Mouse (Mus musculus): Measurements from ENCODE around the gene Col16a1. TPM values are rescaled to one million over a fixed set of nuclear protein-coding genes. Genes with fewer than 3 reads are reported as not detected.

The Col16a1 gene
- total and polyA plus RNA-seq, 2 experiments from 2014 or later = 13.8 to 43.9 TPM

- Histone ChIP-seq H3K9me3 (ENCODE audit: low read length) (no peaks in the 10 kb centered on the region), H3K4me2 (ENCODE audit: low read depth, low read length, poor library complexity, severe bottlenecking) (no peak overlapping the region), H3K36me3 (ENCODE audit: insufficient read depth, low read length) (no peaks in the 10 kb centered on the region), H3K27ac (ENCODE audit: low read depth, low read length) (peak overlapping the region; percentile 64; the same call in 1 of the 2 replicates), H3K27me3 (ENCODE audit: insufficient read depth, low read length) (no peaks in the 10 kb centered on the region), H3K4me3 (ENCODE audit: low read depth, low read length) (no peak overlapping the region), H3K9ac (replicated peaks; ENCODE audit: low read length, poor library complexity, severe bottlenecking) (no peak overlapping the region), H3K4me1 (ENCODE audit: insufficient read depth, low read length) (peaks cover 16% of the 10 kb centered on the region; the same call in 1 of the 2 replicates)
- peak; percentile 43 for DNase-seq (ENCODE audit: low spot score)
- WGBS = 44% methylated on average over 3 of the region's 3 CpGs
- TF ChIP-seq CTCF (IDR thresholded peaks at IDR 0.05) = no peak
- no peak for ATAC-seq (ENCODE audit: low FRiP score)
These were observed 8.8 kb downstream of the Col16a1 start for GRCm38 (mm10) chr4:130056471-130056870.

- Histone ChIP-seq H3K9ac (replicated peaks; ENCODE audit: low read length, poor library complexity, severe bottlenecking) (no peak overlapping the region), H3K4me3 (ENCODE audit: low read depth, low read length) (no peak overlapping the region), H3K9me3 (ENCODE audit: low read length) (no peaks in the 10 kb centered on the region), H3K4me1 (ENCODE audit: insufficient read depth, low read length) (peaks cover 16% of the 10 kb centered on the region; the same call in 1 of the 2 replicates), H3K27ac (ENCODE audit: low read depth, low read length) (no peak overlapping the region), H3K27me3 (ENCODE audit: insufficient read depth, low read length) (no peaks in the 10 kb centered on the region), H3K36me3 (ENCODE audit: insufficient read depth, low read length) (no peaks in the 10 kb centered on the region), H3K4me2 (ENCODE audit: low read depth, low read length, poor library complexity, severe bottlenecking) (no peak overlapping the region)
- ATAC-seq (ENCODE audit: low FRiP score) (no peak), DNase-seq (ENCODE audit: low spot score) (peak; percentile 45)
- TF ChIP-seq CTCF (IDR thresholded peaks at IDR 0.05) = no peak
These were observed 13.3 kb downstream of the Col16a1 start for GRCm38 (mm10) chr4:130060937-130061336.

GRCm38 (mm10) chr4:130063191-130063590, 15.6 kb downstream of the Col16a1 start:
- H3K36me3 ChIP-seq (ENCODE audit: insufficient read depth, low read length) = no peaks in the 10 kb centered on the region
- no peak overlapping the region for H3K4me3 ChIP-seq (ENCODE audit: low read depth, low read length)
- ATAC-seq (ENCODE audit: low FRiP score) = no peak
- 0 out of 2 replicates have a peak, but pooled peaks cover 6% of the 10 kb centered on the region for H3K4me1 ChIP-seq (ENCODE audit: insufficient read depth, low read length)
- no peak overlapping the region for H3K27ac ChIP-seq (ENCODE audit: low read depth, low read length)
- TF ChIP-seq CTCF (IDR thresholded peaks at IDR 0.05) = no peak
- 70% methylated on average over 6 of the region's 7 CpGs for WGBS
- H3K9ac ChIP-seq (replicated peaks; ENCODE audit: low read length, poor library complexity, severe bottlenecking) = no peak overlapping the region
- no peaks in the 10 kb centered on the region for H3K27me3 ChIP-seq (ENCODE audit: insufficient read depth, low read length)
- no peaks in the 10 kb centered on the region for H3K9me3 ChIP-seq (ENCODE audit: low read length)
- DNase-seq (ENCODE audit: low spot score) = no peak
- H3K4me2 ChIP-seq (ENCODE audit: low read depth, low read length, poor library complexity, severe bottlenecking) = no peak overlapping the region

GRCm38 (mm10) chr4:130066816-130067215, 19.2 kb downstream of the Col16a1 start:
- Histone ChIP-seq H3K4me3 (ENCODE audit: low read depth, low read length) (no peak overlapping the region), H3K9ac (replicated peaks; ENCODE audit: low read length, poor library complexity, severe bottlenecking) (no peak overlapping the region), H3K9me3 (ENCODE audit: low read length) (no peaks in the 10 kb centered on the region), H3K27ac (ENCODE audit: low read depth, low read length) (no peak overlapping the region), H3K4me2 (ENCODE audit: low read depth, low read length, poor library complexity, severe bottlenecking) (no peak overlapping the region), H3K36me3 (ENCODE audit: insufficient read depth, low read length) (no peaks in the 10 kb centered on the region), H3K27me3 (ENCODE audit: insufficient read depth, low read length) (no peaks in the 10 kb centered on the region), H3K4me1 (ENCODE audit: insufficient read depth, low read length) (no peaks in the 10 kb centered on the region)
- ATAC-seq (ENCODE audit: low FRiP score) (no peak), DNase-seq (ENCODE audit: low spot score) (peak; percentile 40)
- peak; percentile 70 for TF ChIP-seq CTCF (IDR thresholded peaks at IDR 0.05)
- 19% methylated on average over 8 of the region's 8 CpGs for WGBS

- ATAC-seq (ENCODE audit: low FRiP score) = no peak
- no peak for TF ChIP-seq CTCF (IDR thresholded peaks at IDR 0.05)
These were observed 22.9 kb downstream of the Col16a1 start for GRCm38 (mm10) chr4:130070523-130070922.

GRCm38 (mm10) chr4:130071758-130072157, 24.1 kb downstream of the Col16a1 start:
- TF ChIP-seq CTCF (IDR thresholded peaks at IDR 0.05) = no peak
- H3K9ac ChIP-seq (replicated peaks; ENCODE audit: low read length, poor library complexity, severe bottlenecking) = no peak overlapping the region
- H3K27ac ChIP-seq (ENCODE audit: low read depth, low read length) = no peak overlapping the region
- 0 out of 2 replicates have a peak, but pooled peaks cover 2% of the 10 kb centered on the region for H3K27me3 ChIP-seq (ENCODE audit: insufficient read depth, low read length)
- H3K9me3 ChIP-seq (ENCODE audit: low read length) = no peaks in the 10 kb centered on the region
- no peak overlapping the region for H3K4me3 ChIP-seq (ENCODE audit: low read depth, low read length)
- ATAC-seq (ENCODE audit: low FRiP score) = no peak
- 90% methylated on average over 2 of the region's 2 CpGs for WGBS
- no peak for DNase-seq (ENCODE audit: low spot score)
- peaks cover 2% of the 10 kb centered on the region; the same call in 1 of the 2 replicates for H3K4me1 ChIP-seq (ENCODE audit: insufficient read depth, low read length)
- no peak overlapping the region for H3K4me2 ChIP-seq (ENCODE audit: low read depth, low read length, poor library complexity, severe bottlenecking)
- no peaks in the 10 kb centered on the region for H3K36me3 ChIP-seq (ENCODE audit: insufficient read depth, low read length)

More at GRCm38 (mm10) chr4:130070523-130070922, 22.9 kb downstream of the Col16a1 start:
- no peaks in the 10 kb centered on the region for H3K27me3 ChIP-seq (ENCODE audit: insufficient read depth, low read length)
- H3K9ac ChIP-seq (replicated peaks; ENCODE audit: low read length, poor library complexity, severe bottlenecking) = no peak overlapping the region
- no peak overlapping the region for H3K27ac ChIP-seq (ENCODE audit: low read depth, low read length)
- H3K4me1 ChIP-seq (ENCODE audit: insufficient read depth, low read length) = peaks cover 2% of the 10 kb centered on the region; the same call in 1 of the 2 replicates
- no peak overlapping the region for H3K4me2 ChIP-seq (ENCODE audit: low read depth, low read length, poor library complexity, severe bottlenecking)
- no peaks in the 10 kb centered on the region for H3K36me3 ChIP-seq (ENCODE audit: insufficient read depth, low read length)
- 52% methylated on average over 3 of the region's 3 CpGs for WGBS
- no peak overlapping the region for H3K4me3 ChIP-seq (ENCODE audit: low read depth, low read length)
- no peaks in the 10 kb centered on the region for H3K9me3 ChIP-seq (ENCODE audit: low read length)
- no peak for DNase-seq (ENCODE audit: low spot score)
